In the genomic region with DNA sequence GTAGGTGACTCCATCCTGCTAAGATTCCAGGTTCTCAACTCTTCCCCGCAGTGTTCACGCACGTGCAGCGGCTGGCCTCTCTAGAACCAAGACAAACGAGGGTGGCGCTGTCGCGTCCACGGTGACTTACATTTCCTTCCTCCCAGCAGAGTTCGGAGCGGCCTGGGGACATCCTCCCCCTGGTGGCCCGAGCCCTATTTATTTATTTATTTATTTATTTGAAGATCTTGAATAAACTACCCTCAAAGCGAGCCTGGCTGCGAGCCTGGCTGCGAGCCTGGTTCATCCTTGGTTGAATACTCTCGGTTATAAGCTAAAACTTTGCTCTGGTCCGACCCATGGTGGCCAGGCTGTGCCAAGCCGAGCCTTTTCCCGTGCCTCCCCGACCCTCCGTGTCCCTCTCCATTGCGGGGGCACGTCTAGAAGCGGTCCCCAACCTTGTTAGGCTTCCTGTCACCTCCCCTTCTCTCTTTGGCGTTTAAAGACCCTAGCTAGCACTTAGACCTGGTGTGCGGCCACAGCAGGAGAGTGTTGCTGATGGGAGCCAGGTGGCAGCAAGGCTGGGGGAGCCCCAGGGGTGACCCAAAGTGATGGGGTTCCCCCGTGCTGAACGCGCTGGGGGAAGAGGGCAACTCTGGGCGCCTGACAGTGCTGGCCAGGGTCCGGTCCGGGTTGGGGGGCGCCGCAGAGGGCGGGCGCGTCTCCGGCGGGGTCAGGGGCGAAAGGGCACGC, we compare ENCODE assay signal across 8 mouse cellular contexts. TPM values are rescaled to one million over a fixed set of nuclear protein-coding genes. Genes with fewer than 3 reads are reported as not detected.
DNase-seq lines count a peak whose midpoint lies in the region; ATAC-seq and TF ChIP-seq lines count a peak whose summit lies in the region.

No protein-coding gene starts in this region.

- peak overlapping the region; percentile 78 for H3K4me2 ChIP-seq in heart, embryonic 16.5 days (ENCODE audit: low read depth, low read length)

- no peak for TF ChIP-seq CTCF in thymus, adult 2 months (IDR thresholded peaks at IDR 0.05; ENCODE audit: borderline replicate concordance, control insufficient read depth, extremely low read depth, insufficient read depth, low read length, poor library complexity)

- no peak overlapping the region for H3K27ac ChIP-seq in thymus, adult 2 months (ENCODE audit: control insufficient read depth, insufficient read depth, low read length)
- no peak overlapping the region for H3K27ac ChIP-seq in heart, embryonic 16.5 days (ENCODE audit: low read length)

- H3K9me3 ChIP-seq in heart, embryonic 16.5 days (replicated peaks; ENCODE audit: control insufficient read depth, low read length) = peaks cover 5% of the 10 kb centered on the region

- peaks cover 10% of the 10 kb centered on the region for H3K4me1 ChIP-seq in thymus, adult 2 months (replicated peaks; ENCODE audit: control insufficient read depth, insufficient read depth, low read length)
- H3K4me1 ChIP-seq in heart, embryonic 16.5 days (ENCODE audit: control insufficient read depth, insufficient read depth, low read length) = peaks cover 21% of the 10 kb centered on the region

- peaks cover 31% of the 10 kb centered on the region for H3K27me3 ChIP-seq in thymus, adult 2 months (ENCODE audit: control insufficient read depth, insufficient read depth, low read length)
- peaks cover 57% of the 10 kb centered on the region for H3K27me3 ChIP-seq in heart, embryonic 16.5 days (ENCODE audit: control insufficient read depth, insufficient read depth, low read length)

- H3K36me3 ChIP-seq in thymus, adult 2 months (ENCODE audit: control insufficient read depth, insufficient read depth, low read length) = no peaks in the 10 kb centered on the region
- H3K36me3 ChIP-seq in heart, embryonic 16.5 days (ENCODE audit: control insufficient read depth, insufficient read depth) = no peaks in the 10 kb centered on the region

- peak; percentile 58 for ATAC-seq in common myeloid progenitor, adult 5-6 weeks (replicated peaks; ENCODE audit: low read depth, poor library complexity, severe bottlenecking)
- ATAC-seq in heart, embryonic 16.5 days (replicated peaks; ENCODE audit: extremely low read depth, insufficient read depth, low FRiP score) = 0 out of 2 replicates have a peak, but pooled peaks have one; percentile 20

- 3% methylated on average over 41 of the region's 41 CpGs for WGBS in thymus, adult 2 months
- WGBS in heart, embryonic 16.5 days = under 1% methylated on average over 39 of the region's 41 CpGs

- peak; percentile 37 for DNase-seq in thymus, adult 2 months
- no peak for DNase-seq in thymus, adult 18-20 months
- peak; percentile 43 to 49 for DNase-seq in kidney, postnatal 25 days
- peak; percentile 73 to 75 for DNase-seq in lung, postnatal 4 days
- DNase-seq in right cerebral cortex, postnatal 25 days = peak; percentile 48
- DNase-seq in ovary, adult 18-20 months (ENCODE audit: low spot score) = no peak

- H3K9ac ChIP-seq in heart, embryonic 16.5 days (ENCODE audit: low read length) = peak overlapping the region; percentile 14; the same call in 1 of the 2 replicates

- TF ChIP-seq POLR2A in thymus, adult 2 months (IDR thresholded peaks at IDR 0.05; ENCODE audit: control insufficient read depth, extremely low read depth, insufficient read depth, low read length, poor library complexity) = no peak

- no peak overlapping the region for H3K4me3 ChIP-seq in thymus, adult 2 months (ENCODE audit: control insufficient read depth, insufficient read depth, low read length)
- H3K4me3 ChIP-seq in heart, embryonic 16.5 days (ENCODE audit: low read length) = peak overlapping the region; percentile 49

RNA-seq across cellular contexts. Expression of gene 1700067P10Rik, which starts 8.1 kb away (rescaled TPM):
- polyA plus RNA-seq in thymus, adult 2 months (2012; rRNA removed) = 0.12 TPM in 1 of 2 replicates, not detected in the other
- not detected in 2 replicates for total RNA-seq in common myeloid progenitor, adult 5-6 weeks (2017)
- polyA plus RNA-seq in heart, embryonic 16.5 days (2015; fragmentation: Nextera tagmentation; extraction: Ambion mirVana) = not detected in 2 replicates

RNA-seq across cellular contexts. Expression of gene 9830107B12Rik, which starts 48.9 kb away (rescaled TPM):
- 0.15 and 0.28 TPM in 2 replicates for polyA plus RNA-seq in thymus, adult 2 months (2012; rRNA removed)
- total RNA-seq in common myeloid progenitor, adult 5-6 weeks (2017) = 1.4 TPM in 1 of 2 replicates, not detected in the other
- polyA plus RNA-seq in heart, embryonic 16.5 days (2015; fragmentation: Nextera tagmentation; extraction: Ambion mirVana) = not detected in 2 replicates

RNA-seq across cellular contexts. Expression of gene 1700122O11Rik, which starts 59.1 kb away (rescaled TPM):
- not detected in 2 replicates for polyA plus RNA-seq in thymus, adult 2 months (2012; rRNA removed)
- total RNA-seq in common myeloid progenitor, adult 5-6 weeks (2017) = not detected in 2 replicates
- not detected in 2 replicates for polyA plus RNA-seq in heart, embryonic 16.5 days (2015; fragmentation: Nextera tagmentation; extraction: Ambion mirVana)

Comparison
In these comparisons a context has a peak if more than half of its experiments do, and no peak if none do; other contexts are left out.
1. DNase-seq: peak in thymus, adult 2 months (single experiment), kidney, postnatal 25 days (2 of 2), lung, postnatal 4 days (2 of 2) and right cerebral cortex, postnatal 25 days (single experiment); none in thymus, adult 18-20 months (0 of 2) and ovary, adult 18-20 months (single experiment).